Mouse (Mus musculus) MEL (cell line): ENCODE results near the gene Ifna15. TPM values are rescaled to one million over a fixed set of nuclear protein-coding genes. Genes with fewer than 3 reads are reported as not detected.

Experiments used
- DNase-seq: peaks from one replicate; pipeline ENCODE4 v3.0.0; 2011; ENCODE audit warnings: low read depth, low spot score
- H3K27ac ChIP-seq: 2 replicates; pipeline ENCODE4 v1.5.1; 2012; ENCODE audit warnings: low read depth, mild to moderate bottlenecking, control low read depth, low read length, moderate library complexity; ENCODE audit not compliant: control insufficient read depth
- H3K27me3 ChIP-seq, 2 experiments: fragments of 150-350 bp in 1 of 2; sonication (generic) in 1 of 2; 2 replicates each; pipeline ENCODE4 v1.6.1; 2012; ENCODE audit warnings: low read length in 2 of 2, mild to moderate bottlenecking in 2 of 2, improper control_type of control experiment in 1 of 2, moderate library complexity in 1 of 2; ENCODE audit not compliant: insufficient read depth in 2 of 2, control insufficient read depth in 1 of 2
- H3K36me3 ChIP-seq, 2 experiments: 2 replicates each; pipeline ENCODE4 v1.6.1; 2012 to 2014; ENCODE audit warnings: low read length in 2 of 2, improper control_type of control experiment in 1 of 2, inconsistent platforms in 1 of 2, mild to moderate bottlenecking in 1 of 2; ENCODE audit not compliant: insufficient read depth in 2 of 2, control insufficient read depth in 1 of 2
- H3K4me1 ChIP-seq, 2 experiments: fragments of 150-350 bp in 1 of 2; sonication (generic) in 1 of 2; 2 replicates each; pipeline ENCODE4 v1.6.1; 2012; ENCODE audit warnings: low read length in 2 of 2, improper control_type of control experiment in 1 of 2, mild to moderate bottlenecking in 1 of 2; ENCODE audit not compliant: insufficient read depth in 2 of 2, control insufficient read depth in 1 of 2
- H3K4me3 ChIP-seq, 2 experiments: fragments of 150-350 bp in 1 of 2; sonication (generic) in 1 of 2; 2 replicates each; pipeline ENCODE4 v1.5.1; 2012; ENCODE audit warnings: low read depth in 2 of 2, low read length in 2 of 2, mild to moderate bottlenecking in 2 of 2, moderate library complexity in 2 of 2, control low read depth in 1 of 2, improper control_type of control experiment in 1 of 2; ENCODE audit not compliant: control insufficient read depth in 1 of 2, insufficient read depth in 1 of 2
- H3K79me2 ChIP-seq: 2 replicates; pipeline ENCODE4 v1.6.1; 2012; ENCODE audit warnings: mild to moderate bottlenecking, low read length, moderate library complexity; ENCODE audit not compliant: control insufficient read depth, poor library complexity, insufficient read depth
- H3K9ac ChIP-seq: 2 replicates; pipeline ENCODE4 v1.6.1; 2012; ENCODE audit warnings: low read depth, mild to moderate bottlenecking, control low read depth, low read length, moderate library complexity; ENCODE audit not compliant: control insufficient read depth, poor library complexity, severe bottlenecking
- H3K9me3 ChIP-seq: fragments of 150-350 bp; sonication (generic); replicated peaks from 2 replicates; pipeline ENCODE4 v1.6.1; 2012; ENCODE audit warnings: mild to moderate bottlenecking, low read length, improper control_type of control experiment, moderate library complexity; ENCODE audit not compliant: insufficient read depth
- CHD1 ChIP-seq: IDR thresholded peaks from 2 replicates; pipeline ENCODE4 v1.6.1; 2012; ENCODE audit warnings: low read depth, mild to moderate bottlenecking, inconsistent platforms, low read length, improper control_type of control experiment
- CTCF ChIP-seq, 3 experiments: IDR thresholded peaks in 2 of 3; conservative IDR thresholded peaks in 1 of 3; 2 replicates each; pipeline ENCODE4 v1.5.1; 2011 to 2012; ENCODE audit warnings: low read length in 3 of 3, low read depth in 2 of 3, mild to moderate bottlenecking in 2 of 3, improper control_type of control experiment in 1 of 3, inconsistent platforms in 1 of 3, mixed read lengths in 1 of 3, moderate library complexity in 1 of 3; ENCODE audit not compliant: control insufficient read depth in 1 of 3, insufficient read depth in 1 of 3, poor library complexity in 1 of 3, severe bottlenecking in 1 of 3
- E2F4 ChIP-seq: IDR thresholded peaks from 2 replicates; pipeline ENCODE4 v1.6.1; 2011; ENCODE audit warnings: low read depth, low read length, improper control_type of control experiment, borderline replicate concordance
- ETS1 ChIP-seq: IDR thresholded peaks from 2 replicates; pipeline ENCODE4 v1.6.1; 2012; ENCODE audit warnings: low read depth, mild to moderate bottlenecking, inconsistent platforms, low read length, improper control_type of control experiment, moderate library complexity
- GABPA ChIP-seq: IDR thresholded peaks from 2 replicates; pipeline ENCODE4 v1.6.1; 2012; ENCODE audit warnings: low read depth, mild to moderate bottlenecking, inconsistent platforms, low read length, improper control_type of control experiment, moderate library complexity
- GATA1 ChIP-seq: IDR thresholded peaks from 2 replicates; pipeline ENCODE4 v1.6.1; 2011; ENCODE audit warnings: low read depth, low read length, improper control_type of control experiment
- KAT2A ChIP-seq: conservative IDR thresholded peaks from 2 replicates; pipeline ENCODE4 v1.6.1; 2012; ENCODE audit warnings: low read depth, low read length, improper control_type of control experiment, inconsistent platforms
- MAZ ChIP-seq: IDR thresholded peaks from 2 replicates; pipeline ENCODE4 v1.6.1; 2012; ENCODE audit warnings: low read depth, mild to moderate bottlenecking, inconsistent platforms, low read length, improper control_type of control experiment
- MXI1 ChIP-seq: IDR thresholded peaks from 2 replicates; pipeline ENCODE4 v1.6.1; 2011; ENCODE audit warnings: mild to moderate bottlenecking, low read depth, low read length, improper control_type of control experiment
- MYB ChIP-seq: IDR thresholded peaks from 2 replicates; pipeline ENCODE4 v1.6.1; 2011; ENCODE audit warnings: mild to moderate bottlenecking, low read depth, low read length, improper control_type of control experiment
- NELFE ChIP-seq: IDR thresholded peaks from 2 replicates; pipeline ENCODE4 v1.6.1; 2011; ENCODE audit warnings: low read depth, low read length, improper control_type of control experiment
- POLR2A ChIP-seq, 2 experiments: IDR thresholded peaks; 2 replicates each; pipeline ENCODE4 v1.6.1; 2011 to 2012; ENCODE audit warnings: low read length in 2 of 2, mild to moderate bottlenecking in 2 of 2, control low read depth in 1 of 2, improper control_type of control experiment in 1 of 2, low read depth in 1 of 2, moderate library complexity in 1 of 2; ENCODE audit not compliant: control insufficient read depth in 1 of 2, insufficient read depth in 1 of 2, poor library complexity in 1 of 2
- POLR2AphosphoS2 ChIP-seq: IDR thresholded peaks from 2 replicates; pipeline ENCODE4 v1.6.1; 2011; ENCODE audit warnings: low read length, improper control_type of control experiment
- RAD21 ChIP-seq: IDR thresholded peaks from 2 replicates; pipeline ENCODE4 v1.6.1; 2011; ENCODE audit warnings: mild to moderate bottlenecking, low read depth, low read length, improper control_type of control experiment
- RCOR1 ChIP-seq: IDR thresholded peaks from 2 replicates; pipeline ENCODE4 v1.6.1; 2012; ENCODE audit warnings: low read depth, mild to moderate bottlenecking, inconsistent platforms, low read length, improper control_type of control experiment
- SIN3A ChIP-seq: IDR thresholded peaks from 2 replicates; pipeline ENCODE4 v1.6.1; 2012; ENCODE audit warnings: low read length, improper control_type of control experiment, inconsistent platforms
- TAL1 ChIP-seq: IDR thresholded peaks from 2 replicates; pipeline ENCODE4 v1.6.1; 2012; ENCODE audit warnings: mild to moderate bottlenecking, inconsistent platforms, low read length, moderate library complexity, mixed read lengths
- UBTF ChIP-seq: IDR thresholded peaks from 2 replicates; pipeline ENCODE4 v1.6.1; 2012; ENCODE audit warnings: low read depth, mild to moderate bottlenecking, inconsistent platforms, low read length, improper control_type of control experiment, moderate library complexity, borderline replicate concordance; ENCODE audit not compliant: insufficient read depth
- ZKSCAN1 ChIP-seq: IDR thresholded peaks from 2 replicates; pipeline ENCODE4 v1.6.1; 2012; ENCODE audit warnings: low read depth, mild to moderate bottlenecking, inconsistent platforms, low read length, improper control_type of control experiment, moderate library complexity
- polyA plus RNA-seq, 2 experiments: library from polyadenylated mRNA; stranded (reverse) in 1 of 2; unstranded in 1 of 2; fragments of >175 nt in 1 of 2; fragments of >200 nt in 1 of 2; gene quantifications; 2 replicates each; pipeline versions ENCODE4 v1.2.1 to v1.2.4; 2012; ENCODE audit warnings: low replicate concordance in 2 of 2, low read depth in 1 of 2; ENCODE audit not compliant: insufficient read length in 2 of 2, insufficient read depth in 1 of 2, missing spikeins in 1 of 2
- total RNA-seq: library from RNA; depleted of rRNA; stranded (reverse); fragments of 300-350 nt; gene quantifications from 2 replicates; pipeline ENCODE4 v1.2.3, GENCODE M21; 2012

Ifna15 gene
- total and polyA plus RNA-seq, 3 experiments: not detected

DNA sequence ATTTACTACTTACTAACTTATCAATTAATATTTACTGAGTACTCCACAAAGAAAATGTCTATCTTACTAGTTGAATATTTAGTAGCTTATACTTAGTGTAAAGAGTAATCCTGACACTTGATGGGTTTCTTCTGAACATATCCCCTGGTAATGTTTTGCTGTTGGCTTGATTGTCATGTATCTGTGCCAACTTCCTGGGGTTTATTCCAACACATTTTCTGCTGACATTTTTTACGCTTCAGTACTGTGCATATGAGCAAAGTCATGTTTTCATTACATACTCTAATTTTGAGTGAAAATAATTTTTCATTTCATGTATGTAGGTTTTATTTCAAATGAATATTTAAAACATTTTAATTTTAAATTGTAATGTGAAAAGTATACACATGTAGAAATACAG lies 23.1 kb downstream of the Ifna15 start:
- no peaks in the 10 kb centered on the region for H3K79me2 ChIP-seq
- no peaks in the 10 kb centered on the region; a peak in 1 of 4 replicates for H3K27me3 ChIP-seq
- H3K27ac ChIP-seq: no peak overlapping the region
- no peaks in the 10 kb centered on the region for H3K9me3 ChIP-seq
- no peak for TF ChIP-seq SIN3A
- TF ChIP-seq GABPA: no peak
- TF ChIP-seq ZKSCAN1: no peak
- no peak for TF ChIP-seq MXI1
- TF ChIP-seq UBTF: no peak
- TF ChIP-seq MAZ: no peak
- H3K4me1 ChIP-seq: no peaks in the 10 kb centered on the region
- DNase-seq: no peak
- no peaks in the 10 kb centered on the region for H3K36me3 ChIP-seq
- H3K4me3 ChIP-seq: no peak overlapping the region
- H3K9ac ChIP-seq: no peak overlapping the region

GRCm38 (mm10) chr4:88533499-88533898 lies 24.5 kb downstream of the Ifna15 start:
- no peaks in the 10 kb centered on the region; a peak in 2 of 4 replicates for H3K27me3 ChIP-seq
- no peaks in the 10 kb centered on the region for H3K36me3 ChIP-seq
- H3K4me3 ChIP-seq: no peak overlapping the region
- no peak for TF ChIP-seq KAT2A
- TF ChIP-seq RAD21: no peak
- TF ChIP-seq ETS1: no peak
- no peak for TF ChIP-seq POLR2AphosphoS2
- no peak for TF ChIP-seq E2F4
- no peak for TF ChIP-seq MYB
- no peak for TF ChIP-seq RCOR1
- no peak for TF ChIP-seq CTCF (IDR thresholded peaks at IDR 0.05 in 2 of 3, conservative IDR thresholded peaks at IDR 0.05 in 1 of 3; ENCODE audit: control insufficient read depth in 1 of 3, insufficient read depth in 1 of 3, low read depth in 2 of 3, low read length in 3 of 3, poor library complexity in 1 of 3, severe bottlenecking in 1 of 3)
- no peak for TF ChIP-seq CHD1
- TF ChIP-seq NELFE: no peak
- TF ChIP-seq GATA1: no peak
- TF ChIP-seq TAL1: no peak
- no peak for TF ChIP-seq POLR2A (IDR thresholded peaks at IDR 0.05; ENCODE audit: control insufficient read depth in 1 of 2, insufficient read depth in 1 of 2, low read depth in 1 of 2, low read length in 2 of 2, poor library complexity in 1 of 2)
- H3K27ac ChIP-seq: no peak overlapping the region
- no peak for DNase-seq
- H3K4me1 ChIP-seq: no peaks in the 10 kb centered on the region
- no peak overlapping the region for H3K9ac ChIP-seq
- no peaks in the 10 kb centered on the region for H3K9me3 ChIP-seq
- no peaks in the 10 kb centered on the region for H3K79me2 ChIP-seq
